Mouse (Mus musculus): Measurements from ENCODE around the gene Bpifb4. TPM values are rescaled to one million over a fixed set of nuclear protein-coding genes. Genes with fewer than 3 reads are reported as not detected.

Bpifb4 gene
- not detected in 2 replicates for polyA plus RNA-seq (2011; ENCODE audit: insufficient read depth, insufficient read length, low read depth, missing spikeins)

GRCm38 (mm10) chr2:153937843-153938242, at the start of gene Bpifb4:
Gene Bpifb4 (plus strand): TSS chr2:153938212.
- Histone ChIP-seq H3K36me3 (ENCODE audit: control insufficient read depth, insufficient read depth, low read length, poor library complexity, severe bottlenecking) (no peaks in the 10 kb centered on the region), H3K27me3 (ENCODE audit: control insufficient read depth, insufficient read depth, low read length, poor library complexity, severe bottlenecking) (no peaks in the 10 kb centered on the region), H3K4me3 (ENCODE audit: low read depth, low read length) (no peak within 1 kb of the TSS), H3K9ac (ENCODE audit: low read depth, poor library complexity, severe bottlenecking) (no peak within 1 kb of the TSS), H3K27ac (ENCODE audit: insufficient read depth, low read length) (no peak within 1 kb of the TSS), H3K9me3 (replicated peaks; ENCODE audit: control insufficient read depth, insufficient read depth, low read length, poor library complexity, severe bottlenecking) (no peaks in the 10 kb centered on the region), H3K4me1 (ENCODE audit: control insufficient read depth, insufficient read depth, low read length) (no peaks in the 10 kb centered on the region)
- no peak for TF ChIP-seq EP300 (IDR thresholded peaks at IDR 0.05; ENCODE audit: insufficient read depth, low read depth, low read length)
- TF ChIP-seq CTCF (IDR thresholded peaks at IDR 0.05; ENCODE audit: low read depth, low read length), result no peak
- TF ChIP-seq POLR2A (IDR thresholded peaks at IDR 0.05; ENCODE audit: insufficient read depth, low read length), result no peak

- no peak for TF ChIP-seq EP300 (IDR thresholded peaks at IDR 0.05; ENCODE audit: insufficient read depth, low read depth, low read length)
- TF ChIP-seq CTCF (IDR thresholded peaks at IDR 0.05; ENCODE audit: low read depth, low read length), result no peak
- TF ChIP-seq POLR2A (IDR thresholded peaks at IDR 0.05; ENCODE audit: insufficient read depth, low read length), result no peak
- Histone ChIP-seq H3K4me3 (ENCODE audit: low read depth, low read length) (no peak overlapping the region), H3K9me3 (replicated peaks; ENCODE audit: control insufficient read depth, insufficient read depth, low read length, poor library complexity, severe bottlenecking) (no peaks in the 10 kb centered on the region), H3K4me1 (ENCODE audit: control insufficient read depth, insufficient read depth, low read length) (no peaks in the 10 kb centered on the region), H3K9ac (ENCODE audit: low read depth, poor library complexity, severe bottlenecking) (no peak overlapping the region), H3K27ac (ENCODE audit: insufficient read depth, low read length) (no peak overlapping the region), H3K27me3 (ENCODE audit: control insufficient read depth, insufficient read depth, low read length, poor library complexity, severe bottlenecking) (no peaks in the 10 kb centered on the region), H3K36me3 (ENCODE audit: control insufficient read depth, insufficient read depth, low read length, poor library complexity, severe bottlenecking) (no peaks in the 10 kb centered on the region)
Measured at GRCm38 (mm10) chr2:153899111-153899510, 38.9 kb upstream of the Bpifb4 start.

- Histone ChIP-seq H3K4me1 (ENCODE audit: control insufficient read depth, insufficient read depth, low read length) (no peaks in the 10 kb centered on the region), H3K4me3 (ENCODE audit: low read depth, low read length) (no peak within 1 kb of the TSS)
- TF ChIP-seq POLR2A (IDR thresholded peaks at IDR 0.05; ENCODE audit: insufficient read depth, low read length) (no peak), CTCF (IDR thresholded peaks at IDR 0.05; ENCODE audit: low read depth, low read length) (no peak), EP300 (IDR thresholded peaks at IDR 0.05; ENCODE audit: insufficient read depth, low read depth, low read length) (no peak)
Measured at GRCm38 (mm10) chr2:153900088-153900487, 37.9 kb upstream of the Bpifb4 start, which contains the start of gene Bpifb6. Gene Bpifb6 (plus strand): TSS chr2:153900388.

GRCm38 (mm10) chr2:153902726-153903125, 35.3 kb upstream of the Bpifb4 start:
- no peaks in the 10 kb centered on the region for H3K4me1 ChIP-seq (ENCODE audit: control insufficient read depth, insufficient read depth, low read length)
- no peak overlapping the region for H3K27ac ChIP-seq (ENCODE audit: insufficient read depth, low read length)
- no peaks in the 10 kb centered on the region for H3K9me3 ChIP-seq (replicated peaks; ENCODE audit: control insufficient read depth, insufficient read depth, low read length, poor library complexity, severe bottlenecking)
- H3K27me3 ChIP-seq (ENCODE audit: control insufficient read depth, insufficient read depth, low read length, poor library complexity, severe bottlenecking), result no peaks in the 10 kb centered on the region
- no peak overlapping the region for H3K9ac ChIP-seq (ENCODE audit: low read depth, poor library complexity, severe bottlenecking)
- no peak overlapping the region for H3K4me3 ChIP-seq (ENCODE audit: low read depth, low read length)
- H3K36me3 ChIP-seq (ENCODE audit: control insufficient read depth, insufficient read depth, low read length, poor library complexity, severe bottlenecking), result no peaks in the 10 kb centered on the region
- TF ChIP-seq EP300 (IDR thresholded peaks at IDR 0.05; ENCODE audit: insufficient read depth, low read depth, low read length), result no peak
- TF ChIP-seq POLR2A (IDR thresholded peaks at IDR 0.05; ENCODE audit: insufficient read depth, low read length), result no peak
- no peak for TF ChIP-seq CTCF (IDR thresholded peaks at IDR 0.05; ENCODE audit: low read depth, low read length)

More at GRCm38 (mm10) chr2:153900088-153900487, 37.9 kb upstream of the Bpifb4 start, which contains the start of gene Bpifb6:
- Histone ChIP-seq H3K27ac (ENCODE audit: insufficient read depth, low read length) (no peak within 1 kb of the TSS), H3K9ac (ENCODE audit: low read depth, poor library complexity, severe bottlenecking) (no peak within 1 kb of the TSS), H3K27me3 (ENCODE audit: control insufficient read depth, insufficient read depth, low read length, poor library complexity, severe bottlenecking) (no peaks in the 10 kb centered on the region), H3K9me3 (replicated peaks; ENCODE audit: control insufficient read depth, insufficient read depth, low read length, poor library complexity, severe bottlenecking) (no peaks in the 10 kb centered on the region), H3K36me3 (ENCODE audit: control insufficient read depth, insufficient read depth, low read length, poor library complexity, severe bottlenecking) (no peaks in the 10 kb centered on the region)

GRCm38 (mm10) chr2:153906626-153907025, 31.4 kb upstream of the Bpifb4 start:
- Histone ChIP-seq H3K27me3 (ENCODE audit: control insufficient read depth, insufficient read depth, low read length, poor library complexity, severe bottlenecking) (no peaks in the 10 kb centered on the region), H3K4me3 (ENCODE audit: low read depth, low read length) (no peak overlapping the region), H3K27ac (ENCODE audit: insufficient read depth, low read length) (no peak overlapping the region), H3K9ac (ENCODE audit: low read depth, poor library complexity, severe bottlenecking) (no peak overlapping the region), H3K4me1 (ENCODE audit: control insufficient read depth, insufficient read depth, low read length) (no peaks in the 10 kb centered on the region), H3K36me3 (ENCODE audit: control insufficient read depth, insufficient read depth, low read length, poor library complexity, severe bottlenecking) (no peaks in the 10 kb centered on the region), H3K9me3 (replicated peaks; ENCODE audit: control insufficient read depth, insufficient read depth, low read length, poor library complexity, severe bottlenecking) (no peaks in the 10 kb centered on the region)
- no peak for TF ChIP-seq CTCF (IDR thresholded peaks at IDR 0.05; ENCODE audit: low read depth, low read length)
- TF ChIP-seq POLR2A (IDR thresholded peaks at IDR 0.05; ENCODE audit: insufficient read depth, low read length), result no peak
- TF ChIP-seq EP300 (IDR thresholded peaks at IDR 0.05; ENCODE audit: insufficient read depth, low read depth, low read length), result no peak

- Histone ChIP-seq H3K4me1 (ENCODE audit: control insufficient read depth, insufficient read depth, low read length) (no peaks in the 10 kb centered on the region), H3K36me3 (ENCODE audit: control insufficient read depth, insufficient read depth, low read length, poor library complexity, severe bottlenecking) (no peaks in the 10 kb centered on the region), H3K27ac (ENCODE audit: insufficient read depth, low read length) (no peak overlapping the region), H3K4me3 (ENCODE audit: low read depth, low read length) (no peak overlapping the region), H3K9me3 (replicated peaks; ENCODE audit: control insufficient read depth, insufficient read depth, low read length, poor library complexity, severe bottlenecking) (no peaks in the 10 kb centered on the region), H3K27me3 (ENCODE audit: control insufficient read depth, insufficient read depth, low read length, poor library complexity, severe bottlenecking) (no peaks in the 10 kb centered on the region), H3K9ac (ENCODE audit: low read depth, poor library complexity, severe bottlenecking) (no peak overlapping the region)
- TF ChIP-seq EP300 (IDR thresholded peaks at IDR 0.05; ENCODE audit: insufficient read depth, low read depth, low read length) (no peak), CTCF (IDR thresholded peaks at IDR 0.05; ENCODE audit: low read depth, low read length) (no peak), POLR2A (IDR thresholded peaks at IDR 0.05; ENCODE audit: insufficient read depth, low read length) (no peak)
Measured at GRCm38 (mm10) chr2:153914151-153914550, 23.9 kb upstream of the Bpifb4 start.
